ENCODE assay signal across 17 mouse cellular contexts in the genomic region with DNA sequence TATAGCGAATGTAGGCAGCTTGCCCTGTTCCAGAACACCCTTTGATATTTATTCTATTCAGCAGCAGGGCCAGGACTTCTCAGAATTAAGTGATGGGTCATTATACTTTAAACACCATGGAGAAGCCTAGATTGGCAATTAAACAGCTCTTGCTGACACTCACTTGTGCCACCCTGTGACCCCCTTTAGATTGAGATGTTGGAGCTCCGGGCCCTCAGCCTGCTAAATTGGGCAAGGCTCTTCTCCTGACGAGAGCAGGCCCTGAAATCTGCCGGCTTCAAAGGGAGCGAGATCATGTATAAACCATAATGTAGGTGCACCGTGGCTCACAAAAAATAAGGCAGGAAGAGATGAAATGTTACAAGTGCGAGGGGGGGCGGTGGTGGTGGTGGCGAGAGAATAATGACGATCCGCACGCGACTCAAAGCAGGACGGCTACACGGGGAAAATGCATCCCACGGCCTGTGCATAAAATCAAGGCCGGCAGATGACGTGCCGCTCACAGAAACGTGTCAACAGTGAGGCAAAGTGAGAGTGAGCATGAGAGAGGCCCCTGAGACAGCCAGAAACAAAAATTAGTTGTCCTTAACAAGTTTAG.
DNase-seq lines count a peak whose midpoint lies in the region; ATAC-seq lines count a peak whose summit lies in the region.
"Had no signal": no experiment of that assay in that cellular context is flagged by ENCODE, and none has a peak within 500 bp of the region (broad histone marks: within the 10 kb centered on the region; RNA-seq: fewer than 3 reads in every experiment).

No protein-coding gene starts in this region.

- peak overlapping the region; percentile 51; the same call in 1 of the 2 replicates for H3K27ac ChIP-seq in embryonic facial prominence, embryonic 13.5 days
- H3K27ac ChIP-seq in embryonic facial prominence, embryonic 10.5 days (replicated peaks), result no peak overlapping the region
- H3K27ac ChIP-seq in forebrain, embryonic 14.5 days (ENCODE audit: low read depth, low read length), result no peak overlapping the region
- H3K27ac ChIP-seq in midbrain, embryonic 15.5 days, result peak overlapping the region; percentile 77
- H3K27ac ChIP-seq: heart, embryonic 13.5 days; hindbrain, postnatal 0 days; left cerebral cortex, adult 2 months; liver, embryonic 15.5 days; macrophage had no signal

- no peak overlapping the region for H3K4me2 ChIP-seq in embryonic facial prominence, embryonic 13.5 days
- no peak overlapping the region for H3K4me2 ChIP-seq in forebrain, embryonic 14.5 days (ENCODE audit: low read length)
- peak overlapping the region; percentile 19; the same call in 1 of the 2 replicates for H3K4me2 ChIP-seq in midbrain, embryonic 15.5 days
- H3K4me2 ChIP-seq: heart, embryonic 13.5 days; liver, embryonic 15.5 days had no signal

- H3K9me3 ChIP-seq in embryonic facial prominence, embryonic 13.5 days, result no peaks in the 10 kb centered on the region
- peaks cover 6% of the 10 kb centered on the region; the same call in 1 of the 2 replicates for H3K9me3 ChIP-seq in embryonic facial prominence, embryonic 10.5 days
- H3K9me3 ChIP-seq in forebrain, embryonic 14.5 days (replicated peaks; ENCODE audit: control insufficient read depth, low read length), result no peaks in the 10 kb centered on the region
- H3K9me3 ChIP-seq in midbrain, embryonic 15.5 days, result no peaks in the 10 kb centered on the region
- H3K9me3 ChIP-seq: heart, embryonic 13.5 days; liver, embryonic 15.5 days had no signal

- no peak overlapping the region for H3K4me3 ChIP-seq in embryonic facial prominence, embryonic 13.5 days
- no peak overlapping the region for H3K4me3 ChIP-seq in embryonic facial prominence, embryonic 10.5 days
- H3K4me3 ChIP-seq in forebrain, embryonic 14.5 days (ENCODE audit: low read depth, low read length), result no peak overlapping the region
- H3K4me3 ChIP-seq in midbrain, embryonic 15.5 days, result no peak overlapping the region
- H3K4me3 ChIP-seq: erythroblast, embryonic 14.5 days; heart, embryonic 13.5 days; left cerebral cortex, adult 2 months; liver, embryonic 15.5 days had no signal

- intact Hi-C loops in left cerebral cortex, postnatal 36 days (cut with DNase I), result no loop called here

- peaks cover 65% of the 10 kb centered on the region for H3K36me3 ChIP-seq in embryonic facial prominence, embryonic 13.5 days
- H3K36me3 ChIP-seq in embryonic facial prominence, embryonic 10.5 days (replicated peaks), result peaks cover 85% of the 10 kb centered on the region
- peaks cover 5% of the 10 kb centered on the region; the same call in 1 of the 2 replicates for H3K36me3 ChIP-seq in forebrain, embryonic 14.5 days (ENCODE audit: control insufficient read depth, insufficient read depth, low read length)
- H3K36me3 ChIP-seq in midbrain, embryonic 15.5 days (replicated peaks), result 0 out of 2 replicates have a peak, but pooled peaks cover 2% of the 10 kb centered on the region
- H3K36me3 ChIP-seq: G1E had no signal

- WGBS in embryonic facial prominence, embryonic 13.5 days, result 84% methylated on average over 20 of the region's 20 CpGs
- 90% methylated on average over 20 of the region's 20 CpGs for WGBS in embryonic facial prominence, embryonic 10.5 days
- 22% methylated on average over 20 of the region's 20 CpGs for WGBS in forebrain, embryonic 14.5 days
- WGBS in midbrain, embryonic 15.5 days, result 36% methylated on average over 20 of the region's 20 CpGs

- peaks cover 11% of the 10 kb centered on the region for H3K4me1 ChIP-seq in embryonic facial prominence, embryonic 13.5 days
- H3K4me1 ChIP-seq in embryonic facial prominence, embryonic 10.5 days, result peaks cover 4% of the 10 kb centered on the region
- H3K4me1 ChIP-seq in forebrain, embryonic 14.5 days (ENCODE audit: control insufficient read depth, insufficient read depth, low read length), result peaks cover 14% of the 10 kb centered on the region
- peaks cover 41% of the 10 kb centered on the region for H3K4me1 ChIP-seq in midbrain, embryonic 15.5 days

- DNase-seq in embryonic facial prominence, embryonic 10.5 days (ENCODE audit: low spot score), result no peak
- DNase-seq in CD4-positive helper T cell, adult 2 months (ENCODE audit: low read depth, low spot score), result peak; percentile 57
- DNase-seq in forebrain, embryonic 14.5 days (ENCODE audit: low spot score), result peak; percentile 65
- DNase-seq in ovary, postnatal 36 days (ENCODE audit: low spot score), result no peak
- DNase-seq in MN1 (ENCODE audit: low spot score), result no peak
- DNase-seq in left cerebral cortex, postnatal 36 days (ENCODE audit: low spot score in 2 of 2), result no peak
- DNase-seq: gastrocnemius, postnatal 25 days; kidney, postnatal 36 days had no signal

- H3K9ac ChIP-seq in embryonic facial prominence, embryonic 13.5 days, result no peak overlapping the region
- no peak overlapping the region for H3K9ac ChIP-seq in forebrain, embryonic 14.5 days (ENCODE audit: low read length)
- no peak overlapping the region for H3K9ac ChIP-seq in midbrain, embryonic 15.5 days
- H3K9ac ChIP-seq: heart, embryonic 13.5 days; liver, embryonic 15.5 days had no signal

- no peak for ATAC-seq in embryonic facial prominence, embryonic 13.5 days (ENCODE audit: insufficient number of reproducible peaks, insufficient read depth, low FRiP score, low TSS enrichment, low read depth)
- ATAC-seq in forebrain, embryonic 14.5 days, result peak; percentile 43
- ATAC-seq in midbrain, embryonic 15.5 days (replicated peaks), result peak; percentile 81
- ATAC-seq: hindbrain, postnatal 0 days had no signal

- no peaks in the 10 kb centered on the region for H3K27me3 ChIP-seq in embryonic facial prominence, embryonic 13.5 days
- H3K27me3 ChIP-seq in embryonic facial prominence, embryonic 10.5 days (replicated peaks; ENCODE audit: low read depth, poor library complexity, severe bottlenecking), result no peaks in the 10 kb centered on the region
- peaks cover 16% of the 10 kb centered on the region; the same call in 1 of the 2 replicates for H3K27me3 ChIP-seq in forebrain, embryonic 14.5 days (replicated peaks; ENCODE audit: control insufficient read depth, insufficient read depth, low read length)
- no peaks in the 10 kb centered on the region for H3K27me3 ChIP-seq in midbrain, embryonic 15.5 days (replicated peaks)
- H3K27me3 ChIP-seq: heart, embryonic 13.5 days; liver, embryonic 15.5 days had no signal

Comparison
In these comparisons a context has a peak if more than half of its experiments do, and no peak if none do; other contexts are left out.
1. H3K27ac ChIP-seq: peak in embryonic facial prominence, embryonic 13.5 days (single experiment) and midbrain, embryonic 15.5 days (single experiment); none in embryonic facial prominence, embryonic 10.5 days (single experiment) and forebrain, embryonic 14.5 days (single experiment).
2. DNase-seq: peak in CD4-positive helper T cell, adult 2 months (single experiment) and forebrain, embryonic 14.5 days (single experiment); none in embryonic facial prominence, embryonic 10.5 days (single experiment), ovary, postnatal 36 days (single experiment), MN1 (single experiment) and left cerebral cortex, postnatal 36 days (0 of 2).